Mouse (Mus musculus) midbrain, embryonic 10.5 days (tissue): ENCODE data around the gene Tbx5. TPM values are rescaled to one million over a fixed set of nuclear protein-coding genes. Genes with fewer than 3 reads are reported as not detected.

Experiments
- DNase-seq: peaks from one replicate; pipeline ENCODE4 v3.0.0-alpha.2; 2017; ENCODE audit warnings: low spot score
- H3K27ac ChIP-seq: fragments of 300-500 bp; sonication (generic); replicated peaks from 2 replicates; pipeline ENCODE4 v1.5.1; 2016; ENCODE audit warnings: mild to moderate bottlenecking
- H3K27me3 ChIP-seq: fragments of 300-500 bp; sonication (generic); 2 replicates; pipeline ENCODE4 v1.6.1; 2016; ENCODE audit warnings: low read depth, mild to moderate bottlenecking; ENCODE audit not compliant: poor library complexity, severe bottlenecking
- H3K36me3 ChIP-seq: fragments of 300-500 bp; sonication (generic); 2 replicates; pipeline ENCODE4 v1.6.1; 2016; ENCODE audit warnings: mild to moderate bottlenecking, moderate library complexity
- H3K4me1 ChIP-seq: fragments of 300-500 bp; sonication (generic); 2 replicates; pipeline ENCODE4 v1.6.1; 2016
- H3K4me3 ChIP-seq: fragments of 300-500 bp; sonication (generic); 2 replicates; pipeline ENCODE4 v1.5.1; 2016; ENCODE audit warnings: mild to moderate bottlenecking, moderate library complexity
- H3K9me3 ChIP-seq: fragments of 300-500 bp; sonication (generic); replicated peaks from 2 replicates; pipeline ENCODE4 v1.6.1; 2016; ENCODE audit warnings: mild to moderate bottlenecking
- WGBS: fragments of 180-500 bp; shearing (Covaris S2); methylation state at CpG from one replicate; pipeline ENCODE4 v1.1.7; 2016; 5-methylcytosine and 5-hydroxymethylcytosine counted together
- polyA plus RNA-seq: library from polyadenylated mRNA; unstranded; fragments of >200 nt; fragmentation: Nextera tagmentation; extraction: Ambion mirVana; gene quantifications from 2 replicates; pipeline ENCODE4 v1.2.1, GENCODE M21; 2016

Gene Tbx5
- polyA plus RNA-seq, 1 experiment from 2014 or later: 0.20 TPM

- Histone ChIP-seq H3K4me3 (no peak overlapping the region), H3K27me3 (peaks cover 99% of the 10 kb centered on the region), H3K36me3 (no peaks in the 10 kb centered on the region), H3K4me1 (peaks cover 12% of the 10 kb centered on the region), H3K27ac (no peak overlapping the region), H3K9me3 (no peaks in the 10 kb centered on the region)
- WGBS: 6% methylated on average over 8 of the region's 8 CpGs
- no peak for DNase-seq
Observed at GRCm38 (mm10) chr5:119830611-119831010, 1.9 kb upstream of the Tbx5 start.

- Histone ChIP-seq H3K4me3 (peak overlapping the region; percentile 18; the same call in 1 of the 2 replicates), H3K36me3 (no peaks in the 10 kb centered on the region), H3K4me1 (peaks cover 12% of the 10 kb centered on the region), H3K27me3 (peaks cover 100% of the 10 kb centered on the region), H3K9me3 (no peaks in the 10 kb centered on the region), H3K27ac (no peak overlapping the region)
- WGBS: under 1% methylated on average over 33 of the region's 33 CpGs
- DNase-seq: peak; percentile 58
Observed at GRCm38 (mm10) chr5:119831201-119831771, 1.2 kb upstream of the Tbx5 start.

- peak overlapping the region; percentile 18; the same call in 1 of the 2 replicates for H3K4me3 ChIP-seq
- H3K27me3 ChIP-seq: peaks cover 100% of the 10 kb centered on the region
- no peak overlapping the region for H3K27ac ChIP-seq
- DNase-seq: peak; percentile 35
- peaks cover 12% of the 10 kb centered on the region for H3K4me1 ChIP-seq
- H3K9me3 ChIP-seq: no peaks in the 10 kb centered on the region
- under 1% methylated on average over 25 of the region's 25 CpGs for WGBS
- H3K36me3 ChIP-seq: no peaks in the 10 kb centered on the region
Observed at GRCm38 (mm10) chr5:119831791-119832478, 533 bp upstream of the Tbx5 start.

DNA sequence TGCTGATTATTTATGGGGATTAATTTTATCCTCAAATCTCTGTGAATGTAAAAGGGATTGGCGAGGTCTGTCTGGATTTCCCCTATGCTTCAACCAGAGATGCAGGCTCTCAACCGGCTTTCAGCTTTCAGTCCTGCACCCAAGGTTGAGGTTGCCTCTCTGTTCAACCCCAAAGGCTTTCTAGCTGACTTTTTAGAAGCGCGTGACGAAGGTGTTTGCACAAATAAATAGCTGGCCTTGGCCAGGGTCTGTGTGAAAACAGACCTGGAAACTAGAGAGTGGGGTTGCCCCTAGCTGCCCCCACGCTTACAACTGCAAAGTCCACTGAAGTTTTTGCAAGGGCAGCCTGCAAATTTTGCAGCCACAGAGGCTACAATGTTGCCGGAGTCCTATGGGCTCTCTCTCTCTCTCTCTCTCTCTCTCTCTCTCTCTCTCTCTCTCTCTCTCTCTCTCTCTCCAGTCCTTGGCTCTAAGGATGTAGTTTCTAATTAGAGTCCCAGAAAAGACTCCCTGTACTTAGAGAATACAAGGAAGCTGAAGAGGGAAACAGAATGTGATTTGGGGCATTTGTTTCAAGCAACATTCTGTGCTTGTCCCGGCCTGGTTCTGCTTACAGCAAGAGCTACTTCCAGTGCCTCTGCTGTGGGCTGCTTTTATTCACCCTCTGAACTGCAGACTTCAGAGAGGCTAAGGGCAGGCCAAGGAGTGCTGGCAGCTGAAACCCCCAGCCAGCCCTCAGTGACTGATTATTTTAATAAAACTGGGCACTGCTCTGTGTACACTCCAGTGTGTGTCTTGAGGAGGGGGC lies 959 bp downstream of the Tbx5 start:
- H3K36me3 ChIP-seq: no peaks in the 10 kb centered on the region
- 2% methylated on average over 8 of the region's 8 CpGs for WGBS
- H3K9me3 ChIP-seq: no peaks in the 10 kb centered on the region
- H3K27ac ChIP-seq: no peak overlapping the region
- no peak overlapping the region for H3K4me3 ChIP-seq
- peaks cover 100% of the 10 kb centered on the region for H3K27me3 ChIP-seq
- DNase-seq: peak; percentile 32
- H3K4me1 ChIP-seq: peaks cover 12% of the 10 kb centered on the region

GRCm38 (mm10) chr5:119834031-119834403 lies 1.5 kb downstream of the Tbx5 start:
- peak; percentile 15 for DNase-seq
- WGBS: 0% methylated on average over 2 of the region's 2 CpGs
- Histone ChIP-seq H3K4me1 (peaks cover 12% of the 10 kb centered on the region), H3K4me3 (no peak overlapping the region), H3K9me3 (no peaks in the 10 kb centered on the region), H3K27ac (no peak overlapping the region), H3K36me3 (no peaks in the 10 kb centered on the region), H3K27me3 (peaks cover 100% of the 10 kb centered on the region)

- peaks cover 23% of the 10 kb centered on the region for H3K4me1 ChIP-seq
- H3K36me3 ChIP-seq: no peaks in the 10 kb centered on the region
- peaks cover 100% of the 10 kb centered on the region for H3K27me3 ChIP-seq
- under 1% methylated on average over 30 of the region's 30 CpGs for WGBS
- no peaks in the 10 kb centered on the region for H3K9me3 ChIP-seq
- H3K27ac ChIP-seq: no peak overlapping the region
- no peak overlapping the region for H3K4me3 ChIP-seq
- peak; percentile 66 for DNase-seq
Observed at GRCm38 (mm10) chr5:119835053-119835867, 2.8 kb downstream of the Tbx5 start.

- Histone ChIP-seq H3K4me3 (no peak overlapping the region), H3K9me3 (no peaks in the 10 kb centered on the region), H3K27me3 (peaks cover 100% of the 10 kb centered on the region), H3K27ac (no peak overlapping the region), H3K4me1 (peaks cover 23% of the 10 kb centered on the region), H3K36me3 (no peaks in the 10 kb centered on the region)
- peak; percentile 51 for DNase-seq
- under 1% methylated on average over 12 of the region's 12 CpGs for WGBS
Observed at GRCm38 (mm10) chr5:119835868-119836209, 3.4 kb downstream of the Tbx5 start.

GRCm38 (mm10) chr5:119836618-119837305 lies 4.3 kb downstream of the Tbx5 start:
- H3K36me3 ChIP-seq: no peaks in the 10 kb centered on the region
- no peaks in the 10 kb centered on the region for H3K9me3 ChIP-seq
- H3K4me3 ChIP-seq: no peak overlapping the region
- under 1% methylated on average over 28 of the region's 28 CpGs for WGBS
- peak; percentile 60 for DNase-seq
- H3K27ac ChIP-seq: no peak overlapping the region
- peaks cover 100% of the 10 kb centered on the region for H3K27me3 ChIP-seq
- H3K4me1 ChIP-seq: peaks cover 21% of the 10 kb centered on the region

DNA sequence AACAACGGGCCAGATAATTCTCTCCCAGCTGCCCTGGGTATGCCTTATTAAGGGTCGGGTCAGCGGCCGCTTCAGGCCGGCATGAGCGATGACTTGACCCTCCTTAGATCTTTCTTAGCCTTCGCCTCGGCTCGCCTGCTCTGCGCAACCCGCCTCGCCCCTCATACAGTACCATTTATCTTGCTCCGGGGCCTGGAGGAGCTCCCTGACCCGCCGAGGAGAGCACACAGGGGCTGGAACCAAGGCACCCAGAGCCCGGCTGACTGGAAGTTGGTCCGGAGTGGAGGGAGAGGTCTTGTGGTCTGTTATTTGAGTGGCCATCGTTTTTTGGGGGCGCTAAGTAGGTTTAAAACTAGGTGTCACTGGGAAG lies 4.8 kb downstream of the Tbx5 start:
- no peaks in the 10 kb centered on the region for H3K9me3 ChIP-seq
- no peaks in the 10 kb centered on the region for H3K36me3 ChIP-seq
- H3K4me3 ChIP-seq: no peak overlapping the region
- peak; percentile 58 for DNase-seq
- H3K4me1 ChIP-seq: peaks cover 25% of the 10 kb centered on the region
- peaks cover 100% of the 10 kb centered on the region for H3K27me3 ChIP-seq
- H3K27ac ChIP-seq: no peak overlapping the region
- WGBS: under 1% methylated on average over 19 of the region's 19 CpGs

GRCm38 (mm10) chr5:119837861-119838260 lies 5.4 kb downstream of the Tbx5 start:
- H3K4me1 ChIP-seq: peaks cover 25% of the 10 kb centered on the region
- H3K9me3 ChIP-seq: no peaks in the 10 kb centered on the region
- WGBS: 6% methylated on average over 3 of the region's 3 CpGs
- DNase-seq: no peak
- H3K27ac ChIP-seq: no peak overlapping the region
- no peak overlapping the region for H3K4me3 ChIP-seq
- H3K36me3 ChIP-seq: no peaks in the 10 kb centered on the region
- peaks cover 100% of the 10 kb centered on the region for H3K27me3 ChIP-seq

GRCm38 (mm10) chr5:119838441-119838840 lies 6.0 kb downstream of the Tbx5 start:
- Histone ChIP-seq H3K4me1 (peaks cover 31% of the 10 kb centered on the region), H3K27ac (no peak overlapping the region), H3K4me3 (no peak overlapping the region), H3K9me3 (no peaks in the 10 kb centered on the region), H3K36me3 (no peaks in the 10 kb centered on the region), H3K27me3 (peaks cover 100% of the 10 kb centered on the region)
- peak; percentile 28 for DNase-seq
- 2% methylated on average over 7 of the region's 7 CpGs for WGBS

DNA sequence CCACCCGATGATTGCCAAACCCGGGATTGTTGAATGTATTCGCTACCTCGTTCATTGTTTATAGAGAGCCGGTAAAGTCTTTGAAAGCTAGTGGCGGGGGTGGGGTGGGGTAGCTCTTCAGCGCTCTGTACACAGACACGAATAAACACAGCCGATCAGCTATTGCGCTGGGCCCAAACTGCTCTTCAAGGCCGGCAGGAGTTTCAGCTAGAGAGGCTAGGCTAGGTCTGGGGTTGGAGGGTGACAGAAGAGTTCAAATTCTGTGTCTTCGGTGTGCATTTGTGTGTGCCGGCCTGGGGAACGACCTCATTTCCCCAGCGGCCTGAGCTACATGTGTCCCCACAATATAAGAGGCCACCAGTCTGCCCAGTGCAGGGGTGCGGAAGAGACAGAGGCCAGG lies 6.7 kb downstream of the Tbx5 start:
- DNase-seq: peak; percentile 48
- WGBS: under 1% methylated on average over 16 of the region's 16 CpGs
- Histone ChIP-seq H3K9me3 (no peaks in the 10 kb centered on the region), H3K27ac (no peak overlapping the region), H3K27me3 (peaks cover 100% of the 10 kb centered on the region), H3K4me1 (peaks cover 35% of the 10 kb centered on the region), H3K4me3 (no peak overlapping the region), H3K36me3 (no peaks in the 10 kb centered on the region)
